Mouse (Mus musculus): Measurements from ENCODE around the gene Islr. TPM values are rescaled to one million over a fixed set of nuclear protein-coding genes. Genes with fewer than 3 reads are reported as not detected.

The Islr gene
- total and polyA plus RNA-seq, 2 experiments from 2014 or later, result 27.4 to 45.8 TPM

- H3K9me3 ChIP-seq (ENCODE audit: low read length), result no peaks in the 10 kb centered on the region
- H3K9ac ChIP-seq, result no peak overlapping the region
- no peaks in the 10 kb centered on the region for H3K27me3 ChIP-seq (ENCODE audit: insufficient read depth, low read length)
- ATAC-seq (no peak), DNase-seq (no peak)
- H3K36me3 ChIP-seq (ENCODE audit: insufficient read depth), result no peaks in the 10 kb centered on the region
- 0 out of 2 replicates have a peak overlapping the region, but pooled peaks have one; percentile 30 for H3K27ac ChIP-seq (ENCODE audit: low read depth, low read length)
- no peak overlapping the region for H3K4me2 ChIP-seq (ENCODE audit: low read depth)
- 42% methylated on average over 4 of the region's 4 CpGs for whole genome bisulfite sequencing
- no peak for TF ChIP-seq CTCF (IDR thresholded peaks at IDR 0.05; ENCODE audit: low read depth)
- H3K4me3 ChIP-seq (ENCODE audit: low read depth, low read length), result no peak overlapping the region
- H3K4me1 ChIP-seq (ENCODE audit: insufficient read depth), result peaks cover 13% of the 10 kb centered on the region; the same call in 1 of the 2 replicates
Observed at GRCm38 (mm10) chr9:58177165-58177564, 26.9 kb downstream of the Islr start.

DNA sequence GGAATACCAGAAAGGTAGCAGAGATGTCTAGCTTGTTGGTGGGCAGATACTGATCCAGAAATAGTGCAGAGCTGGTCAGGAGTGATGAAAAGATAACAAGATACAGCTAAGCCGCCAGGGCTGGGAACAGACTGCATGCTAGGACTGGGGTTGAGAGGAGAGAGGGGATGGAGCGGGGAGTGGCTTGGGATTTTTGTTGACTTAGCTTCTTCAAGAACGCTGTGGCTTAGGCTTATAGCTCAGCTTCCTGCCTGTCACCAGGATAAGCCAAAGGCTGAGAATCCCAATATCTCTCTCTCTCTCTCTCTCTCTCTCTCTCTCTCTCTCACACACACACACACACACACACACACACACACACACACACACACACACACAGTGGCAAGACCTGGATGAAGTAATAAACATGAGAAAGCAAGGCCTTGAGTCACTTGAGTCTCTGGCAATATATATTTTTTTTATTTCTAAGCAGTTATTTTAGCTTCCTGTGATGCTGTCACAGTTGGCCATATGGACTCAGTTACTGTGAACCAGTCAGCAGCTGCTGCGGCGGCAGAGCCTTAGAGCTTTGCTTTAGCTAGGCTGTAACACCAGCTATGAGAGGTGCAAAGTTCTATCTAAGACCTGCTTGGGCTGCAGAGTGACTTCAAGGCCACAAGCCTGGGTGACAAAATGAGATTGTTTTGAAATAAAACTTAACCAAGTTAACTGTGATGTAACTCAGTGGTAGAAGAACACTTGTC, 28.2 kb downstream of the Islr start:
- ATAC-seq (peak; percentile 88), DNase-seq (peak; percentile 79)
- no peak overlapping the region for H3K4me2 ChIP-seq (ENCODE audit: low read depth)
- no peaks in the 10 kb centered on the region for H3K36me3 ChIP-seq (ENCODE audit: insufficient read depth)
- H3K27ac ChIP-seq (ENCODE audit: low read depth, low read length), result peak overlapping the region; percentile 73
- H3K4me1 ChIP-seq (ENCODE audit: insufficient read depth), result peaks cover 13% of the 10 kb centered on the region; the same call in 1 of the 2 replicates
- H3K4me3 ChIP-seq (ENCODE audit: low read depth, low read length), result no peak overlapping the region
- 0 out of 2 replicates have a peak overlapping the region, but pooled peaks have one; percentile 18 for H3K9ac ChIP-seq
- TF ChIP-seq CTCF (IDR thresholded peaks at IDR 0.05; ENCODE audit: low read depth), result no peak
- no peaks in the 10 kb centered on the region for H3K27me3 ChIP-seq (ENCODE audit: insufficient read depth, low read length)
- no peaks in the 10 kb centered on the region for H3K9me3 ChIP-seq (ENCODE audit: low read length)
- 37% methylated on average over 5 of the region's 5 CpGs for WGBS

GRCm38 (mm10) chr9:58174818-58175251, 29.3 kb downstream of the Islr start:
- peak overlapping the region; percentile 73; the same call in 1 of the 2 replicates for H3K27ac ChIP-seq (ENCODE audit: low read depth, low read length)
- no peak overlapping the region for H3K4me3 ChIP-seq (ENCODE audit: low read depth, low read length)
- peaks cover 13% of the 10 kb centered on the region; the same call in 1 of the 2 replicates for H3K4me1 ChIP-seq (ENCODE audit: insufficient read depth)
- no peaks in the 10 kb centered on the region for H3K36me3 ChIP-seq (ENCODE audit: insufficient read depth)
- ATAC-seq, result peak; percentile 44
- no peak for TF ChIP-seq CTCF (IDR thresholded peaks at IDR 0.05; ENCODE audit: low read depth)
- no peak for DNase-seq
- WGBS, result 15% methylated on average over 5 of the region's 5 CpGs
- H3K9ac ChIP-seq, result no peak overlapping the region
- no peaks in the 10 kb centered on the region for H3K27me3 ChIP-seq (ENCODE audit: insufficient read depth, low read length)
- H3K9me3 ChIP-seq (ENCODE audit: low read length), result no peaks in the 10 kb centered on the region
- no peak overlapping the region for H3K4me2 ChIP-seq (ENCODE audit: low read depth)

DNA sequence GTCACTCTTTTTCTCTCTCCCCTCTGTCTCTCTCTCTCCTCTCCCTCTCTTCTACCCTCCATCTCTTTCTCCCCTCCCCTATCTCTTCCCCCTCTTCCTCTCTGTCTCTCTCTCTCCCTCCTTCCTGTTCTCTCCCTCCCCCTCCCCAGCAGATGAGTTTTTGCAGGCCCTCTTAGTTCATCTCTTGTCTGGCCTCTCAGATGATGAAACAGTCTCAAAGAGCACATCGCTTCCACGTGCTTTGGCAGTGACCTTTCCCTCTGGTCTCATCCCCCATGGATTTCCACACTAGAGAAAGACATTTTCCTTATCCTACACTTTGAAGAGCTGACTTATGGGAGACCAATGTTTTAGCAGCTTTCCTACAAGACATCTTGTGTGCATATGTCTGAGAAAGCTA, 31.2 kb downstream of the Islr start:
- H3K4me1 ChIP-seq (ENCODE audit: insufficient read depth), result peaks cover 13% of the 10 kb centered on the region; the same call in 1 of the 2 replicates
- H3K9me3 ChIP-seq (ENCODE audit: low read length), result no peaks in the 10 kb centered on the region
- no peak overlapping the region for H3K27ac ChIP-seq (ENCODE audit: low read depth, low read length)
- ATAC-seq (no peak), DNase-seq (no peak)
- WGBS, result 74% methylated on average over 2 of the region's 2 CpGs
- no peak overlapping the region for H3K4me3 ChIP-seq (ENCODE audit: low read depth, low read length)
- no peak overlapping the region for H3K9ac ChIP-seq
- no peak overlapping the region for H3K4me2 ChIP-seq (ENCODE audit: low read depth)
- H3K27me3 ChIP-seq (ENCODE audit: insufficient read depth, low read length), result no peaks in the 10 kb centered on the region
- no peak for TF ChIP-seq CTCF (IDR thresholded peaks at IDR 0.05; ENCODE audit: low read depth)
- no peaks in the 10 kb centered on the region for H3K36me3 ChIP-seq (ENCODE audit: insufficient read depth)

DNA sequence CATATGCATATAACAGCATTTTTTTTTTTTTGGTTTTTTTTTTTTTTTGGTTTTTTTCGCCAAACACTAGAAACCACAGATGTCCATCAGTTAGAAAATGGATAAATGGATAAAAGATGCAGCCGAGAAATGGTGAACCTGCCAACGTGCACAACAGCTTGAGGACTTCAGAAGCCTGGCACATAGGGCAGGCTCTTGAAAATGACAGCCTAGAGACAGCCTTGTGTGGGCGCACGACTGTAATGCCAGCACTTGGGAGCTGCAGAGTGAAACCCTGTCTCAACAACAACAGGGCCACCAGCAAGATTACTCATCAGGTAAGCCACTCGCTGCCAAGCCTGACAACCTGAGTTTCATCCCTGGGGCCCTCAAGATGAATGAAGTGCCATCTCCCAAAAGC, 34.7 kb downstream of the Islr start:
- DNase-seq (peak; percentile 59), ATAC-seq (peak; percentile 71)
- WGBS, result 47% methylated on average over 6 of the region's 6 CpGs
- Histone ChIP-seq H3K27me3 (ENCODE audit: insufficient read depth, low read length) (no peaks in the 10 kb centered on the region), H3K4me3 (ENCODE audit: low read depth, low read length) (no peak overlapping the region), H3K36me3 (ENCODE audit: insufficient read depth) (no peaks in the 10 kb centered on the region), H3K9ac (no peak overlapping the region), H3K27ac (ENCODE audit: low read depth, low read length) (no peak overlapping the region; the same call in 1 of the 2 replicates), H3K9me3 (ENCODE audit: low read length) (0 out of 2 replicates have a peak, but pooled peaks cover 7% of the 10 kb centered on the region), H3K4me2 (ENCODE audit: low read depth) (no peak overlapping the region), H3K4me1 (ENCODE audit: insufficient read depth) (no peaks in the 10 kb centered on the region)
- TF ChIP-seq CTCF (IDR thresholded peaks at IDR 0.05; ENCODE audit: low read depth), result no peak

DNA sequence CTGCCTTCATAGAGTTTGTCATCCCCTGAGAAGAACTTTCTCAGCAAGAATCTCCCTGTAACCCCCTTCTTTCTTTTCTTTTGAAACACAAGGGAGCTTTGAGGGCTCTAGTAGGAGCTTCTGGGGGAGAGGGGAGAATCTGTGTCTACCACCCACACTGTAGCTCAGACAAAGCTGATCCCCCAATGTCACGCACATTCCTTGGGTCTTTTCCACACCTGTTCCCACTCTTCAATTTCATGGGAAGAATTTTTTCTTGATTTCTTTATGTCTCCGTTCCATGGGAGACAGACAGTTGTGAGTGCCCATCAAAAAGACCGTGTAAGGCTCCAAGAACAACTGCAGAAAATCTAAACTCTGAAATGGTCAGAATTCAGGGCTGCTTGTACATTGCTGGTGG, 35.2 kb downstream of the Islr start:
- TF ChIP-seq CTCF (IDR thresholded peaks at IDR 0.05; ENCODE audit: low read depth), result no peak
- Histone ChIP-seq H3K9me3 (ENCODE audit: low read length) (0 out of 2 replicates have a peak, but pooled peaks cover 7% of the 10 kb centered on the region), H3K4me1 (ENCODE audit: insufficient read depth) (no peaks in the 10 kb centered on the region), H3K27ac (ENCODE audit: low read depth, low read length) (no peak overlapping the region), H3K4me2 (ENCODE audit: low read depth) (no peak overlapping the region), H3K27me3 (ENCODE audit: insufficient read depth, low read length) (no peaks in the 10 kb centered on the region), H3K4me3 (ENCODE audit: low read depth, low read length) (no peak overlapping the region), H3K9ac (no peak overlapping the region), H3K36me3 (ENCODE audit: insufficient read depth) (no peaks in the 10 kb centered on the region)
- WGBS, result 60% methylated on average over 3 of the region's 3 CpGs
- no peak for DNase-seq
- ATAC-seq, result no peak

- 81% methylated on average over 1 of the region's 1 CpGs for WGBS
- TF ChIP-seq CTCF (IDR thresholded peaks at IDR 0.05; ENCODE audit: low read depth), result no peak
- no peak for DNase-seq
- no peak for ATAC-seq
- Histone ChIP-seq H3K27ac (ENCODE audit: low read depth, low read length) (no peak overlapping the region), H3K36me3 (ENCODE audit: insufficient read depth) (no peaks in the 10 kb centered on the region), H3K4me3 (ENCODE audit: low read depth, low read length) (no peak overlapping the region), H3K4me2 (ENCODE audit: low read depth) (no peak overlapping the region), H3K4me1 (ENCODE audit: insufficient read depth) (no peaks in the 10 kb centered on the region), H3K9me3 (ENCODE audit: low read length) (0 out of 2 replicates have a peak, but pooled peaks cover 7% of the 10 kb centered on the region), H3K9ac (no peak overlapping the region), H3K27me3 (ENCODE audit: insufficient read depth, low read length) (no peaks in the 10 kb centered on the region)
Observed at GRCm38 (mm10) chr9:58165779-58166178, 38.3 kb downstream of the Islr start.

Measured in forebrain, postnatal 0 days (tissue).